ENCODE assay signal across 8 mouse cellular contexts in the genomic region with DNA sequence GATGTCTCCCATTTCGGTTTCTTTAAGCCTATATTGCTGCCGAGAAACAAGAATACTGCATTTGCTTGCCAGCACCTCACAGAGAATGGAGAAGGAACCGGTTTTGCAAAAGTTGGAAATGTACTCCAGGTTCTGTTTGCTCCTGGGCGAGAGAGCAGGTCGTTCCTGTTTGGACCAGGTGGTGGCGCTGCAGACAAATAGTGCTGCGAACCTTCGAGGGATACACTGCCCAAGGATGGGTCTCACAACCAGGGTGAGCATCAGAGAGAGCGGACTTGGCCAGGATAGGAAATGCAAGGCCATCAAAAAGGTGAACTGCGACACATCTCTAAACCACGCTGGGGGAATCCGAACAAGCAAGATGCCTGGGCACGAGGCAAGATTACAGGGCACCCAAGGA. TPM values are rescaled to one million over a fixed set of nuclear protein-coding genes. Genes with fewer than 3 reads are reported as not detected.
DNase-seq lines count a peak whose midpoint lies in the region; ATAC-seq and TF ChIP-seq lines count a peak whose summit lies in the region.

No protein-coding gene starts in this region.

- H3K27me3 ChIP-seq in embryonic facial prominence, embryonic 10.5 days (replicated peaks; ENCODE audit: low read depth, poor library complexity, severe bottlenecking) = no peaks in the 10 kb centered on the region
- H3K27me3 ChIP-seq in liver, embryonic 14.5 days (ENCODE audit: control insufficient read depth, insufficient read depth, low read length) = no peaks in the 10 kb centered on the region

- no peaks in the 10 kb centered on the region for H3K36me3 ChIP-seq in embryonic facial prominence, embryonic 10.5 days (replicated peaks)
- H3K36me3 ChIP-seq in liver, embryonic 14.5 days (replicated peaks; ENCODE audit: control insufficient read depth, insufficient read depth, low read depth) = no peaks in the 10 kb centered on the region

- DNase-seq in CD4-positive helper T cell, adult 2 months (ENCODE audit: low read depth, low spot score) = peak; percentile 41
- DNase-seq in adrenal gland, adult 8-10 months = peak; percentile 35
- DNase-seq in embryonic facial prominence, embryonic 10.5 days (ENCODE audit: low spot score) = peak; percentile 82
- DNase-seq in heart, adult 9 months (ENCODE audit: low spot score in 2 of 2) = peak; percentile 25 to 57
- DNase-seq in kidney, postnatal 25 days = peak; percentile 75 to 83
- DNase-seq in liver, embryonic 14.5 days (ENCODE audit: low read depth in 3 of 3, low spot score in 3 of 3) = no peak
- peak; percentile 76 for DNase-seq in ovary, postnatal 10 days (ENCODE audit: low spot score)
- DNase-seq in thymus, postnatal 10 days (ENCODE audit: low spot score in 2 of 2) = peak; percentile 62 to 84

- H3K9me3 ChIP-seq in embryonic facial prominence, embryonic 10.5 days = no peaks in the 10 kb centered on the region
- no peaks in the 10 kb centered on the region for H3K9me3 ChIP-seq in liver, embryonic 14.5 days (ENCODE audit: control insufficient read depth, low read length)

- peak; percentile 81 for TF ChIP-seq CTCF in liver, embryonic 14.5 days (IDR thresholded peaks at IDR 0.05; ENCODE audit: low read depth)

- TF ChIP-seq EP300 in liver, embryonic 14.5 days (IDR thresholded peaks at IDR 0.05; ENCODE audit: low read depth) = no peak

- no peak overlapping the region for H3K9ac ChIP-seq in liver, embryonic 14.5 days (replicated peaks)

- H3K4me2 ChIP-seq in liver, embryonic 14.5 days (ENCODE audit: low read depth) = no peak overlapping the region

- H3K4me3 ChIP-seq in embryonic facial prominence, embryonic 10.5 days = no peak overlapping the region
- H3K4me3 ChIP-seq in liver, embryonic 14.5 days (ENCODE audit: insufficient read depth in 1 of 2, low read depth in 2 of 2, low read length in 2 of 2) = no peak overlapping the region

- WGBS in embryonic facial prominence, embryonic 10.5 days = 17% methylated on average over 13 of the region's 13 CpGs
- WGBS in liver, embryonic 14.5 days (ENCODE audit: insufficient replicate concordance) = 14% methylated on average over 13 of the region's 13 CpGs

- H3K27ac ChIP-seq in embryonic facial prominence, embryonic 10.5 days (replicated peaks) = no peak overlapping the region
- no peak overlapping the region for H3K27ac ChIP-seq in liver, embryonic 14.5 days

- peaks cover 8% of the 10 kb centered on the region; the same call in 1 of the 2 replicates for H3K4me1 ChIP-seq in embryonic facial prominence, embryonic 10.5 days
- H3K4me1 ChIP-seq in liver, embryonic 14.5 days (replicated peaks; ENCODE audit: control insufficient read depth in 2 of 2, insufficient read depth in 2 of 2, low read length in 1 of 2) = peaks cover 0 to 5% of the 10 kb centered on the region in 2 experiments; a peak in 1 of 4 replicates

- ATAC-seq in liver, embryonic 14.5 days (ENCODE audit: insufficient read depth) = no peak

RNA-seq across cellular contexts. Expression of gene Ets2, which starts 54.0 kb away (rescaled TPM):
- total RNA-seq in adrenal gland, adult 8-10 months (2022) = 10 to 100 TPM; 44.7 to 78.5 (median 58.4) TPM
- 32.6 and 33.2 TPM in 2 replicates for polyA plus RNA-seq in embryonic facial prominence, embryonic 10.5 days (2016; fragmentation: Nextera tagmentation; extraction: Ambion mirVana)
- polyA plus RNA-seq in liver, embryonic 14.5 days (2012; rRNA removed) = 7.5 TPM in 2 replicates
- 7.0 and 7.4 TPM in 2 replicates for polyA plus RNA-seq in liver, embryonic 14.5 days (2014; fragmentation: Nextera tagmentation; extraction: Ambion mirVana)

Comparison
In these comparisons a context has a peak if more than half of its experiments do, and no peak if none do; other contexts are left out.
1. DNase-seq: peak in CD4-positive helper T cell, adult 2 months (single experiment), adrenal gland, adult 8-10 months (single experiment), embryonic facial prominence, embryonic 10.5 days (single experiment), heart, adult 9 months (2 of 2), kidney, postnatal 25 days (2 of 2), ovary, postnatal 10 days (single experiment) and thymus, postnatal 10 days (2 of 2); none in liver, embryonic 14.5 days (0 of 3).